Mouse (Mus musculus) liver, embryonic 16.5 days (tissue): Measurements from ENCODE around the gene Isg20. TPM values are rescaled to one million over a fixed set of nuclear protein-coding genes. Genes with fewer than 3 reads are reported as not detected.

Source experiments
- ATAC-seq: fragments of 200-750 bp; cut with Nextera tagmentation; 2 replicates; pipeline ENCODE4 v1.8.0; 2017; ENCODE audit warnings: low read depth, mild to moderate bottlenecking, moderate number of reproducible peaks, moderate library complexity
- H3K27ac ChIP-seq: fragments of 300-500 bp; sonication (generic); 2 replicates; pipeline ENCODE4 v1.5.1; 2014; ENCODE audit warnings: mild to moderate bottlenecking, low read length
- H3K27me3 ChIP-seq: fragments of 300-500 bp; sonication (generic); 2 replicates; pipeline ENCODE4 v1.6.1; 2014; ENCODE audit warnings: low read depth, low read length, mixed read lengths; ENCODE audit not compliant: control insufficient read depth, insufficient read depth
- H3K36me3 ChIP-seq: fragments of 300-500 bp; sonication (generic); 2 replicates; pipeline ENCODE4 v1.6.1; 2014; ENCODE audit warnings: mild to moderate bottlenecking; ENCODE audit not compliant: control insufficient read depth, insufficient read depth
- H3K4me1 ChIP-seq: fragments of 300-500 bp; sonication (generic); 2 replicates; pipeline ENCODE4 v1.6.1; 2014; ENCODE audit warnings: low read depth, low read length, mixed read lengths; ENCODE audit not compliant: control insufficient read depth
- H3K4me2 ChIP-seq: fragments of 300-500 bp; sonication (generic); 2 replicates; pipeline ENCODE4 v1.6.1; 2014; ENCODE audit warnings: low read depth, low read length, mixed read lengths
- H3K4me3 ChIP-seq: fragments of 300-500 bp; sonication (generic); 2 replicates; pipeline ENCODE4 v1.5.1; 2014; ENCODE audit warnings: low read depth, mild to moderate bottlenecking, low read length
- H3K9ac ChIP-seq: fragments of 300-500 bp; sonication (generic); 2 replicates; pipeline ENCODE4 v1.6.1; 2014; ENCODE audit warnings: low read depth, low read length
- H3K9me3 ChIP-seq: fragments of 300-500 bp; sonication (generic); replicated peaks from 2 replicates; pipeline ENCODE4 v1.6.1; 2016; ENCODE audit warnings: low read length; ENCODE audit not compliant: control insufficient read depth
- WGBS: fragments of 180-500 bp; shearing (Covaris S2); extraction: QIAGEN DNeasy Blood & Tissue Kit; methylation state at CpG from one replicate; pipeline ENCODE4 v1.1.7; 2014; ENCODE audit not compliant: insufficient replicate concordance; 5-methylcytosine and 5-hydroxymethylcytosine counted together
- polyA plus RNA-seq: library from polyadenylated mRNA; unstranded; fragments of >200 nt; fragmentation: Nextera tagmentation; extraction: Ambion mirVana; gene quantifications from 2 replicates; pipeline ENCODE4 v1.2.1, GENCODE M21; 2015

Isg20 gene
- polyA plus RNA-seq, 1 experiment from 2014 or later, result 138 TPM

GRCm38 (mm10) chr7:78895021-78895652 is 18.1 kb upstream of the Isg20 start:
- Histone ChIP-seq H3K27me3 (peaks cover 1% of the 10 kb centered on the region), H3K36me3 (no peaks in the 10 kb centered on the region), H3K9ac (peak overlapping the region; percentile 55), H3K4me2 (peak overlapping the region; percentile 95), H3K27ac (no peak overlapping the region), H3K4me3 (peak overlapping the region; percentile 82), H3K9me3 (no peaks in the 10 kb centered on the region), H3K4me1 (peaks cover 27% of the 10 kb centered on the region)
- no peak for ATAC-seq
- 21% methylated on average over 13 of the region's 13 CpGs for WGBS

DNA sequence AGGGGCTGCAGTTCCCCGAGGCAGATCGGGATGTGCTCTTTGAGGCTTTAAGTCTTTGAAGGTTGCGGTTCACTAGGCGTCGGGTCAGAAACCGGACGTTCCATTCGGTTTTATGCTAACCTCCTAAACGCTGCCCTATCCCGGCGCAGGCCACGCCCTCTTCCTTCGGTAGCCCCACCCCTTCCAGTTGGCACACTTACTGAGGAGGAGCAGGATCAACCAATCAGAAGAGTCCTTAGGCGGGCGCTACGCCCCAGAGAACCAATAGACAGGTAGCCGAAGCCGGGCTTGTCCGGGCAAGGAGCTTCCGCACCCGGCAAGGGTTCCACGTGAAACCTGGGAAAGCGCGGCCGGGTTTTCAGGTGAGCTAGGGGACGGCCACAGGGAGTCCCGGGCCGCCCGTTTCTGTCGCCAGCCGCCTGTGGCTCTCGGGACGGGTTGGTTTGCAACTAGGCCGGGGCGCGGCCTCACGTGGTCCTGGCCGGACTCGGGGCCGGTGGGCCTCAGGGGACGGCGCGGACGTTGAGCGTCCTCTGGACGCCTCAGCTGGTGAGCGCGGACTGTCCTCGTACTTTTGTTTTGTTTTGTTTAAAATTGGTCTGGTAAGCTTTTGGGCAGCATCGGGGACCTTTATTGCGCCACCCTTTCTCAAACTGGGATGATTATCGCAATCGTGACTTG is 17.4 kb upstream of the Isg20 start, which contains the start of gene Aen:
Gene Aen (plus strand): TSS at position 202 of the 681 bp plus-strand sequence.
- Histone ChIP-seq H3K4me3 (peak within 1 kb of the TSS; percentile 82), H3K36me3 (no peaks in the 10 kb centered on the region), H3K4me2 (peak within 1 kb of the TSS; percentile 95), H3K9me3 (no peaks in the 10 kb centered on the region), H3K4me1 (peaks cover 27% of the 10 kb centered on the region), H3K27ac (no peak within 1 kb of the TSS), H3K27me3 (no peaks in the 10 kb centered on the region), H3K9ac (peak within 1 kb of the TSS; percentile 73)
- WGBS, result 2% methylated on average over 53 of the region's 53 CpGs
- peak; percentile 99 for ATAC-seq

GRCm38 (mm10) chr7:78897567-78897966 is 15.7 kb upstream of the Isg20 start:
- WGBS, result 62% methylated on average over 3 of the region's 3 CpGs
- no peaks in the 10 kb centered on the region for H3K27me3 ChIP-seq
- peaks cover 1% of the 10 kb centered on the region; the same call in 1 of the 2 replicates for H3K36me3 ChIP-seq
- H3K4me3 ChIP-seq, result no peak overlapping the region
- H3K4me1 ChIP-seq, result peaks cover 27% of the 10 kb centered on the region
- no peak for ATAC-seq
- no peaks in the 10 kb centered on the region for H3K9me3 ChIP-seq
- no peak overlapping the region for H3K9ac ChIP-seq
- no peak overlapping the region for H3K4me2 ChIP-seq
- H3K27ac ChIP-seq, result no peak overlapping the region

DNA sequence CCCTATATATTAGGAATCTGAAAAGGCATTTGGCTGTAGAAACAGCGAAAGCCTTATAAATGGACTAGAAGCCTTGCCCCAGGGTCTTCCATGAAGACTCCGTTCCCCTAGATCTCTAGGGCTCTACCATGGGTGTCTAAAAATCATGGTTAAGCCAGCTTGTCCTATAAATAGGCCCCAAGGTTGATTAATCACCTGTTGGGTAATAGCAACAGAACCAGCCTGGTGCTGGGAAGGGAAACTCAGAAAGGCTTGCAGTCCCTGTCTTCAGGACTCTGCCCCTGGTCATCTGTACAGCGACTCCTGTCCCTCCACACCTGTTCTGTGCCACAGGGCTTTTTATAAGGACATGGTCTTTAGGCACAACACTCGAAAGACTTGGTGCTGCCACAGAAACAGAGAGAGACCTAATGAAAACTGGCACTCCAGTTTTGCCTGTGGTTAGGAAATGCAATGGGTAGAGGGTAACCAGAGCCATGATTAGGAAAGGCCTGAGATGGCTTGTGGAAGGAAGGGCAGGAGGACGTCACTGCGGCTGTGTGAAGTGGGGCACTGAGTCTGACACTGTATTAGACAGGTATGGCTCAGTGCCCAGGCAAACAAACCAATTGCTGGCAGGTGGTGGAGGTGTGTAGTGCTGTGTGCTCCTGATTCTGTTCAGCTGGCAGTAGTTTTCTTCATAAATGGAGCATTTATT is 9.9 kb upstream of the Isg20 start:
- WGBS, result 77% methylated on average over 6 of the region's 6 CpGs
- peaks cover 10% of the 10 kb centered on the region for H3K36me3 ChIP-seq
- no peak overlapping the region for H3K4me3 ChIP-seq
- no peaks in the 10 kb centered on the region for H3K4me1 ChIP-seq
- no peak; the same call in 1 of the 2 replicates for ATAC-seq
- H3K9ac ChIP-seq, result no peak overlapping the region
- no peak overlapping the region for H3K27ac ChIP-seq
- no peaks in the 10 kb centered on the region for H3K9me3 ChIP-seq
- no peaks in the 10 kb centered on the region for H3K27me3 ChIP-seq
- no peak overlapping the region for H3K4me2 ChIP-seq

DNA sequence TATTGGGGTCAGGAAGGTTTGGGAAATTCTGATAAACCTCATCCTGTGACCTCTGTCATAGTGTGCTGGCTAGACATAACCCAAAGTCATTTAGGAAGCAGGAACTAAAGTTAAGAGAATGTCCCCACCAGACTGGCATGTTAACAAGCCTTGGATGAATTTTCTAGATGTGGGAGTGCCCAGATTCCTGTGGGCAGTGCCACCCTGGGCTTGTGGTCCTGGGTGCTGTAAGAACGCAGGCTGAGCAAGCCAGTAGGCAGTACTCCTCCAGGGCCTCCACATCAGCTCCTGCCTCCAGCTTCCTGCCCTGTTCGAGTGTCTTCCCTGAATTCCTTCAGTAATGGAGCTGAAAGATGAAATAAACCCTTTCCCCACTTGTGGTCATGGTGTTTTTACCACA is 9.0 kb upstream of the Isg20 start:
- 65% methylated on average over 2 of the region's 2 CpGs for WGBS
- no peaks in the 10 kb centered on the region for H3K9me3 ChIP-seq

GRCm38 (mm10) chr7:78909026-78909425 is 4.2 kb upstream of the Isg20 start:
- Histone ChIP-seq H3K4me3 (no peak overlapping the region), H3K9me3 (no peaks in the 10 kb centered on the region), H3K4me2 (no peak overlapping the region), H3K36me3 (peaks cover 7% of the 10 kb centered on the region), H3K4me1 (peaks cover 25% of the 10 kb centered on the region), H3K27me3 (no peaks in the 10 kb centered on the region), H3K27ac (no peak overlapping the region), H3K9ac (no peak overlapping the region)
- no peak for ATAC-seq
- WGBS, result 78% methylated on average over 6 of the region's 6 CpGs

More for the DNA sequence above, 9.0 kb upstream of the Isg20 start:
- Histone ChIP-seq H3K4me2 (no peak overlapping the region), H3K27me3 (no peaks in the 10 kb centered on the region), H3K36me3 (peaks cover 10% of the 10 kb centered on the region), H3K4me1 (no peaks in the 10 kb centered on the region), H3K9ac (no peak overlapping the region), H3K4me3 (no peak overlapping the region), H3K27ac (no peak overlapping the region)
- ATAC-seq, result no peak

DNA sequence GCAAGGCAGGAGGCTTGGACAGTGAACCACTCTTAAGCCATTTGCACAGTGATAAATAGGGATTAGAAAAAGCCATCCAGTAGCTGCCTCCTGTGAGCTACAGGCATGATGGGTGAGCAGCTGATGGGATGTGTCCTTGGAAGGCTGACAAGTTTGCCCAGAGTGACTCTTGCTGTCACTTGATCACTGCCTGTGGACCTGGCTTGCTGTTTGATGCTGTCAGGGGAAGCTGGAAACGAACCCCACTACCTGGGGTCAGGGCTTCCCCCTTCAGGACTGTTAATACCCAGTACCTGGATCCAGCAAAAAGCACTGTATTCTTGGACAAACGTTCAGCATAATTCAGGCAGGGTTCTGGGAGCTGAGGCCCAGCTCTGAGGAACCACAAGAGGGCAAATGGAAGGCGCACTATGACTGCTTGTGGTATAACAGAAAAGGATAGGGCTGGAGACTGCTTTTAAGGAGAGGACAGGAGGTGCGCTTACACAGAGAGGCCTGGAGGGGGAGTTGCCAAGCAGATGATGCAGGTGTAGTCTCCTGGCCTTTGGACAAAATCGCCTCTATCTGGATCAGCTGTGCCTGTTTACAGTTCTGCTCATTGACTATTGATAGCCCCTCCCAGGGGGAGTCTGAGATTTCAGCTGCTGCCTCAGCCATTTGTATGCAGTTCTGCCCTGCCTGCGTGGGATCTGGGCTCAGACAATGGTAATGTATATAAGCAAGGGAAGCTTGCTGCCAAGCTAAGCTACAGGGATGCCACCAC is 2.7 kb upstream of the Isg20 start:
- Histone ChIP-seq H3K4me3 (no peak overlapping the region), H3K9ac (no peak overlapping the region), H3K4me1 (peaks cover 29% of the 10 kb centered on the region), H3K9me3 (no peaks in the 10 kb centered on the region), H3K4me2 (no peak overlapping the region), H3K27ac (no peak overlapping the region), H3K27me3 (no peaks in the 10 kb centered on the region), H3K36me3 (peaks cover 4% of the 10 kb centered on the region; the same call in 1 of the 2 replicates)
- no peak for ATAC-seq
- 40% methylated on average over 6 of the region's 6 CpGs for WGBS

DNA sequence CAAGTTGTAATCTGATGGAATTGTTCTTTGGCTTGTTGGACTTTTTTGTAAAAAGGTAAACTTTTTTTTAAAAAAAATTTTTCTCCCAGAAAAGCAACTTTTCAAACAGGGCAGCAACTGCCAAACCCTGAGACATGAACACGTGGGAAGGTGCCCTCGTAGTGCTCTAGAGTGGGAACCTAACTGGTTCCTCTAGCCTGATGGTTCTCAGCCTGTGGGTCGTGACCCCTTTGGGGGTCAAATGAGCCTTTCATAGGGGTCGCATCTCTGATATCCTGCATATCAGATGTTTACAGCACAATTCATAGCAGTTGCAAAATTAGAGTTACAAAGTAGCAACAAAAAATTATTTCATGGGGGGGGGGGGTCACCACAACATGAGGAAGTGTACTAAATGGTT is 2.0 kb upstream of the Isg20 start:
- Histone ChIP-seq H3K9me3 (no peaks in the 10 kb centered on the region), H3K27ac (peak overlapping the region; percentile 9; the same call in 1 of the 2 replicates), H3K4me1 (peaks cover 32% of the 10 kb centered on the region), H3K4me2 (no peak overlapping the region), H3K27me3 (no peaks in the 10 kb centered on the region), H3K36me3 (peaks cover 6% of the 10 kb centered on the region; the same call in 1 of the 2 replicates), H3K9ac (no peak overlapping the region), H3K4me3 (no peak overlapping the region)
- no peak for ATAC-seq
- 71% methylated on average over 4 of the region's 4 CpGs for WGBS
